Comparison of ENCODE assay signal across 19 mouse cellular contexts in the genomic region with DNA sequence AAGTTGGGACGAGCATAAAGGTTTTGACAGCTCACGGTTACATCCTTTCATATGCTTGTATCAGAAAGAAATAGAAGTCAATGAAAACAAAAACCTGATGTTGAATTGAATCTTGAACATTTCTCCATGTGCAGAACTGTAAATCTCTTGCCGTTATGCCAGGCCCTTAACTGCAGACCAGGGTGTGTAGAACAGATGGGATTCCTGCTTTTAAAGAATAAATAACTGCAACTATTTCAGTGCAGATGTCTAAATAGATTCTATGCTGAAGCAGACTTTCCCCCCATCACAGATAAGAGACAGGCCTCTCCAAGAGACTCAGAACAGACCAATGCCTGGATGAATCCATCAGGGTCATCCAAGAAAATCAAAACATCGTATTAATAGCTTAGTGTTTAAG.
"Had no signal": no experiment of that assay in that cellular context is flagged by ENCODE, and none has a peak within 500 bp of the region (broad histone marks: within the 10 kb centered on the region; RNA-seq: fewer than 3 reads in every experiment).

No protein-coding gene starts in this region.

- H3K4me3 ChIP-seq: midbrain, embryonic 10.5 days; midbrain, embryonic 12.5 days; myocyte; neural tube, embryonic 13.5 days; neural tube, embryonic 15.5 days had no signal

- H3K9me3 ChIP-seq: midbrain, embryonic 10.5 days; midbrain, embryonic 12.5 days; neural tube, embryonic 13.5 days; neural tube, embryonic 15.5 days had no signal

- H3K4me2 ChIP-seq: lung, embryonic 14.5 days; midbrain, embryonic 12.5 days; neural tube, embryonic 13.5 days; neural tube, embryonic 15.5 days had no signal

- ATAC-seq: midbrain, embryonic 16.5 days had no signal

- H3K27ac ChIP-seq: midbrain, embryonic 10.5 days; midbrain, embryonic 12.5 days; neural tube, embryonic 13.5 days; neural tube, embryonic 15.5 days had no signal

- H3K4me1 ChIP-seq: midbrain, embryonic 10.5 days had no signal

- H3K27me3 ChIP-seq: midbrain, embryonic 12.5 days; neural tube, embryonic 13.5 days; neural tube, embryonic 15.5 days had no signal

- DNase-seq: lung, adult 18-20 months; lung, embryonic 14.5 days; lung, postnatal 10 days; lung, postnatal 4 days; midbrain, embryonic 14.5 days; retina, postnatal 1 day; right cerebral cortex, adult 18-20 months; right cerebral cortex, postnatal 25 days; right cerebral cortex, postnatal 4 days; spleen, adult 18-20 months; thymus, adult 2 months; thymus, postnatal 25 days; thymus, postnatal 4 days had no signal

- H3K36me3 ChIP-seq: midbrain, embryonic 10.5 days; midbrain, embryonic 12.5 days; neural tube, embryonic 13.5 days; neural tube, embryonic 15.5 days had no signal

- H3K9ac ChIP-seq: lung, embryonic 14.5 days; midbrain, embryonic 12.5 days; neural tube, embryonic 13.5 days; neural tube, embryonic 15.5 days had no signal
